In the genomic region with DNA sequence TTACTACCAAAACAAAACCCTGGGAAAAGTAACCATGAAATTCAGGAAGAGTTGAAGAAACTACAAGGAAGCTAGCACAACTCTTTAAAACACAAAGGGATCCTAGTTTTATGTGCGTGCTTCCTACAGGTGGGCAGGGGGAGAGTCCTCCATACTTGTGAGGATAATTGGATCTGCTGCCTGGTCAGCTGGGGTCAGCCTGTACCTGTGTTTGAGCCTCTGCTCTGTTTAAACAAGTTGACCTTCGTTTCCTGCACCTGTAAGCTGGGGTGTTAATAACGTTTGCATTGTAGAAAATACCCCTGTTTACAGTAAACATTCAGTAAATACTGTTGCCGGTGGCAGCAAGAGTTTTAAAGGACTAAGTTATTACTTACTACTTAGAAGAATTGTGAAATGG, we compare ENCODE assay signal across 24 mouse cellular contexts.
"Had no signal": no experiment of that assay in that cellular context is flagged by ENCODE, and none has a peak within 500 bp of the region (broad histone marks: within the 10 kb centered on the region; RNA-seq: fewer than 3 reads in every experiment).

No protein-coding gene starts in this region.

- ATAC-seq: forebrain, postnatal 0 days; hindbrain, postnatal 0 days had no signal

- H3K27ac ChIP-seq: heart, embryonic 10.5 days; hindbrain, embryonic 13.5 days; hindbrain, embryonic 15.5 days; hindbrain, postnatal 0 days; layer of hippocampus, adult 2 months; limb, embryonic 13.5 days; limb, embryonic 15.5 days; liver, embryonic 13.5 days; liver, embryonic 15.5 days had no signal

- H3K9ac ChIP-seq: forebrain, postnatal 0 days; heart, embryonic 12.5 days; hindbrain, embryonic 13.5 days; hindbrain, embryonic 15.5 days; limb, embryonic 13.5 days; limb, embryonic 15.5 days; liver, embryonic 13.5 days; liver, embryonic 15.5 days had no signal

- H3K27me3 ChIP-seq: heart, embryonic 12.5 days; hindbrain, embryonic 13.5 days; hindbrain, embryonic 15.5 days; limb, embryonic 13.5 days; limb, embryonic 15.5 days; liver, embryonic 13.5 days; liver, embryonic 15.5 days had no signal

- H3K4me2 ChIP-seq: heart, embryonic 12.5 days; hindbrain, embryonic 13.5 days; hindbrain, embryonic 15.5 days; limb, embryonic 13.5 days; limb, embryonic 15.5 days; liver, embryonic 13.5 days; liver, embryonic 15.5 days had no signal

- H3K4me3 ChIP-seq: heart, embryonic 10.5 days; heart, embryonic 12.5 days; hindbrain, embryonic 13.5 days; hindbrain, embryonic 15.5 days; layer of hippocampus, adult 2 months; limb, embryonic 13.5 days; limb, embryonic 15.5 days; liver, embryonic 13.5 days; liver, embryonic 15.5 days had no signal

- H3K4me1 ChIP-seq: heart, embryonic 10.5 days had no signal

- H3K9me3 ChIP-seq: heart, embryonic 10.5 days; heart, embryonic 12.5 days; hindbrain, embryonic 13.5 days; hindbrain, embryonic 15.5 days; limb, embryonic 13.5 days; limb, embryonic 15.5 days; liver, embryonic 13.5 days; liver, embryonic 15.5 days had no signal

- DNase-seq: forebrain, postnatal 0 days; gastrocnemius, postnatal 14 days; gastrocnemius, postnatal 36 days; heart, adult 18-20 months; heart, postnatal 10 days; heart, postnatal 36 days; kidney, adult 11 months; kidney, adult 2 months; kidney, adult 9 months; kidney, postnatal 10 days; kidney, postnatal 25 days; kidney, postnatal 4 days; layer of hippocampus, postnatal 36 days; left cerebral cortex, postnatal 4 days; liver, embryonic 13.5 days had no signal
